Mouse (Mus musculus) forebrain, embryonic 15.5 days (tissue): Measurements from ENCODE around the gene Lilr4b. TPM values are rescaled to one million over a fixed set of nuclear protein-coding genes. Genes with fewer than 3 reads are reported as not detected.

ENCODE experiments used
- ATAC-seq: fragments of 200-750 bp; cut with Nextera tagmentation; replicated peaks from 2 replicates; pipeline ENCODE4 v1.8.0; 2017; ENCODE audit warnings: mild to moderate bottlenecking, moderate TSS enrichment, moderate library complexity
- H3K27ac ChIP-seq: fragments of 300-500 bp; sonication (generic); replicated peaks from 2 replicates; pipeline ENCODE4 v1.5.1; 2015; ENCODE audit warnings: mild to moderate bottlenecking, inconsistent platforms
- H3K27me3 ChIP-seq: fragments of 300-500 bp; sonication (generic); 2 replicates; pipeline ENCODE4 v1.6.1; 2015; ENCODE audit warnings: inconsistent platforms
- H3K36me3 ChIP-seq: fragments of 300-500 bp; sonication (generic); 2 replicates; pipeline ENCODE4 v1.6.1; 2015; ENCODE audit warnings: mild to moderate bottlenecking, inconsistent platforms
- H3K4me1 ChIP-seq: fragments of 300-500 bp; sonication (generic); 2 replicates; pipeline ENCODE4 v1.6.1; 2015; ENCODE audit warnings: inconsistent platforms
- H3K4me2 ChIP-seq: fragments of 300-500 bp; sonication (generic); replicated peaks from 2 replicates; pipeline ENCODE4 v1.6.1; 2015; ENCODE audit warnings: mild to moderate bottlenecking, inconsistent platforms
- H3K4me3 ChIP-seq: fragments of 300-500 bp; sonication (generic); 2 replicates; pipeline ENCODE4 v1.5.1; 2015; ENCODE audit warnings: mild to moderate bottlenecking, inconsistent platforms
- H3K9ac ChIP-seq: fragments of 300-500 bp; sonication (generic); replicated peaks from 2 replicates; pipeline ENCODE4 v1.6.1; 2015; ENCODE audit warnings: mild to moderate bottlenecking, inconsistent platforms
- H3K9me3 ChIP-seq: fragments of 300-500 bp; sonication (generic); 2 replicates; pipeline ENCODE4 v1.6.1; 2016; ENCODE audit warnings: inconsistent platforms
- WGBS: fragments of 180-500 bp; shearing (Covaris S2); methylation state at CpG from one replicate; pipeline ENCODE4 v1.1.7; 2015; ENCODE audit warnings: mixed read lengths; 5-methylcytosine and 5-hydroxymethylcytosine counted together
- polyA plus RNA-seq: library from polyadenylated mRNA; unstranded; fragments of >200 nt; fragmentation: Nextera tagmentation; extraction: Ambion mirVana; gene quantifications from 2 replicates; pipeline ENCODE4 v1.2.1, GENCODE M21; 2015

Lilr4b gene
- polyA plus RNA-seq, 1 experiment from 2014 or later = not detected

DNA sequence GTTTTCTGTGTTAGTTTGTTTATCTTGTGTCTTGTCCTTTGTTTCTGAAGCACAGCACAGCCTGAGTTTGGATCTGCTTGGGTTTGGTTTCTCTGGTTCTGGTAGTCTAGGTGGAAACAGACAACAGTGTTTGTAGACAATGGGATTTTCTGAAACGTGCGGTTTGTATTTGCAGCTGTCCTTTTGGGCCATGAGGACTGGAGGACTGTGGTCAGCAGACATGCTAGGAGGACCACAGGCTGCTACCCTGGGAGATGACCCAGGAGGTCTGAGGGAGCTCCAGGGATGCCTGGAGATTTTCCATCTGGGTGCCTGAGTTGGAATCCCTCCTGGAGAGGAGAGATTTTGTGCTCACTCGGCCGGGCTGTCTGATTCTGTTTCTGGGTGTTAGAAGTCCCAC, 46.2 kb downstream of the Lilr4b start:
- Histone ChIP-seq H3K36me3 (no peaks in the 10 kb centered on the region), H3K4me1 (no peaks in the 10 kb centered on the region), H3K4me3 (no peak overlapping the region), H3K27ac (no peak overlapping the region), H3K4me2 (no peak overlapping the region), H3K9me3 (no peaks in the 10 kb centered on the region), H3K9ac (no peak overlapping the region), H3K27me3 (no peaks in the 10 kb centered on the region)
- ATAC-seq = no peak
- 87% methylated on average over 4 of the region's 4 CpGs for WGBS

DNA sequence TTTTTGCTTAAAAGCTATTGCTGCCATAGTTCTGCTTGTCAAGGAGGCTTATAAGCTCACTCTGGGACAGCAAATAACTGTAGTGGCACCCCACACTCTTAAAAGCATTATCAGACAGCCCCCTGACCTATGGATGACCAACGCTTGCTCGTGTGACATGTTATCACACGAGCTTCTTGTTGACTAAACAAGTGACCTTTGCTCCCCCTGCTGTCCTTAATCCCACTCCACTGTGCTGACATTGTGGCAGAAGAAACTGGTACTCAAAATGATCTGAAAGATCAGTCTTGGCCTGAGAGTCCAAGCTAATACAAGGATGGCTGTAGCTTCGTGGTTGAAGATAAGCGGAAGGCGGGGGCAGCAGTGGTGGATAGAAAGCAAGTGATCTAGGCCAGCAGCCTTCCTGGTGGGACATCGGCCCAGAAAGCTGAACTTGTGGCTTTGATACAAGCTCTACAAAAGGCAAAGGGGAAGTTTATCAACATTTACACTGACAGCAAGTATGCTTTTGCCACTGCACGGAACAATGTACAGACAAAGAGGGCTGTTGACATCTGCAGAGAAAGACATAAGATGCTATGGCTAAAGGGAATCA, 48.5 kb downstream of the Lilr4b start:
- WGBS = 82% methylated on average over 8 of the region's 8 CpGs
- Histone ChIP-seq H3K27me3 (no peaks in the 10 kb centered on the region), H3K27ac (no peak overlapping the region), H3K4me1 (no peaks in the 10 kb centered on the region), H3K9me3 (no peaks in the 10 kb centered on the region), H3K36me3 (no peaks in the 10 kb centered on the region), H3K4me3 (no peak overlapping the region), H3K4me2 (no peak overlapping the region), H3K9ac (no peak overlapping the region)
- ATAC-seq = no peak

DNA sequence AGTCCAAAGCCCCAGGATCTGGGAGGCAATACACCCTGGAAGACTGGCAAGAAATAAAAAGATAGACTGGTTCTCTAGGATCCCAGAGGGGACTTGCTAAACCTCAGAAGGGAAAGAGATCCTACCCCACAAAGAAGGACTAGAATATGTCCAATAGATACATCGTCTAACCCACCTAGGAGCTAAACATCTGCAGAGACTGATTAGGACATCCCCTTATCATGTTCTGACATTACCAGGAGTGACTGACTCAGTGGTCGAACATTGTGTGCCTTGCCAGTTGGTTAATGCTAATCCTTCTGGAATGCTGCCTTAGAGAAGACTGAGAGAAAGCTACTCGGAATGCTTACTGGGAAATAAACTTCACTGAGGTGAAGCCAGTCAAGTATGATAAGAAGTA, 49.1 kb downstream of the Lilr4b start:
- Histone ChIP-seq H3K4me3 (no peak overlapping the region), H3K4me2 (no peak overlapping the region), H3K36me3 (no peaks in the 10 kb centered on the region), H3K9me3 (no peaks in the 10 kb centered on the region), H3K27me3 (no peaks in the 10 kb centered on the region), H3K27ac (no peak overlapping the region), H3K9ac (no peak overlapping the region), H3K4me1 (no peaks in the 10 kb centered on the region)
- no peak for ATAC-seq
- WGBS = 78% methylated on average over 3 of the region's 3 CpGs

DNA sequence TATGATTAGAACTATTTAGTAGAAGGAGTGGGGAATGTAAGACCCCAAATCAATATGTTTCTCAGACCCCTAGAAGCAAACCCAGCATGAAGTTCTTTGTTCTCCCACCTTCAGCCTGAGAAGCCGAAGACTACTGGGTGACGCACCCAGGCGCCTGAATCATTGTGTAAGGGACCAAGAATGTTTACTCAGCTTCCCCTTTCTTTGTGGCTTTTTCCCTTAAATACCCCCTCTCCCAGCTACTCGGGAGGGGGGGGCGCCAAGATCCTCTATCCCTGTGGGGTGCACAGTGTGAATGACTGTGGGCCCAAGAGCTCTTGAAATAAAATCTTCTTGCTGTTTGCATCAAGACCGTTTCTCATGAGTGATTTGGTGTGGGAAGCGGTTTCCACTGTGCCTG, 50.4 kb downstream of the Lilr4b start:
- Histone ChIP-seq H3K4me3 (no peak overlapping the region), H3K4me2 (no peak overlapping the region), H3K36me3 (no peaks in the 10 kb centered on the region), H3K4me1 (no peaks in the 10 kb centered on the region), H3K9ac (no peak overlapping the region), H3K27me3 (no peaks in the 10 kb centered on the region), H3K27ac (no peak overlapping the region), H3K9me3 (no peaks in the 10 kb centered on the region)
- 85% methylated on average over 7 of the region's 7 CpGs for WGBS
- ATAC-seq = no peak

Other genes with a start within 250 kb of the Lilr4b start
- not detected in 2 replicates for gene Gm49339, start within 50 bp of the Lilr4b start, polyA plus RNA-seq
- gene Lilrb4a, start 10.3 kb downstream of the Lilr4b start, polyA plus RNA-seq = 0.46 and 0.65 TPM in 2 replicates
- 3.2 and 3.4 TPM in 2 replicates for gene Fam162b, start 109.9 kb downstream of the Lilr4b start, polyA plus RNA-seq
- gene Gprc6a, start 150.8 kb downstream of the Lilr4b start, polyA plus RNA-seq = 0.08 TPM in 1 of 2 replicates, not detected in the other
- gene Rfx6, start 197.1 kb downstream of the Lilr4b start, polyA plus RNA-seq = not detected in 2 replicates